Mouse (Mus musculus): ENCODE measurements around the gene Hpcal4.
"Not testable (repeated sequence)": the region's sequence is repeated elsewhere in the genome, so short reads cannot be mapped to it uniquely, and the experiment has no call there.

Gene Hpcal4

DNA sequence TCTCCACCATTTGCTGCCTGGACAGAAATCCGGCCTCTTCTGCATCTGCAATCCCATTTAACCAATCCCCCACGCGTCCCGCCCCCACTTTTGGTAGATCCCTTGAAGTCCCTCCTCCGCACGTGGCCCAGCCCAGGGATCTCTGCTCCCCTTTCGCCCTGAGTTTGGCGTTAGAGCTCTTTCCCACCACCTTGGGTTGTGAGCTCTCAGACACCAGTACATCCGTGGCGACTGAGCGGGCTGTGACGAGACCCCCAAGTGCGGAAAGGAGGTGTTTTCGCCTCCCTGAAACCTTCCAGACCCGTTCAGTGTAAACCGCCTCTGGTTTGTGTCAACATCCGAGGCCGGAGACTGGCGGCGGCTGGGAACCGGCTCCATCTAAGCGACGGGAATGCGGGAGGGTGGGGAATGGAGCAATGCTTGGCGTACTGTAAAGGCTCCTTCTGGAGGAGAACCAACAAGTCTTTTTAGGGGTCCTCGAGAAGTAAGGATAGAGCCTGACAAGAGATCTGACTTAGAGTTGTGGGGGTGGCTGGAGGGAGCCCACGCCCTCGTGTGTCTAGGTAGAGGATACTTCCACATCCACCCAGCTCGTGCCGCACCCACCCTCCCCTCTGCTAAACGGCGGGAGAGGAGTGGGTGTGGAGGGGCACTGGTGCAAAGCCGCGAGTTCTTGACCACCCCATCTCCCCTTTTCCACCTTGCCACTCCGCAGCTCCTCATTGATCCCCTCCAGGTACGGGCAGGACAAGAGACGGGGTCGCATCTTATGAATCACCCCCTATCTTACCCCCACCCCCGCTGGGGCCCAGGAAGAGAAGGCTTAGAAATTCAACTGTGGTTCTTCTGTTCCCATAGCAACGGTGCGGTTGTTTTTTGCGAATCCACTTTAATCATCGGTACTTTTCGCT is at the start of gene Hpcal4:
Hpcal4 (plus strand) TSS at position 900 of the 911 bp plus-strand sequence.
- DNase-seq: peak; percentile 12 to 14

DNA sequence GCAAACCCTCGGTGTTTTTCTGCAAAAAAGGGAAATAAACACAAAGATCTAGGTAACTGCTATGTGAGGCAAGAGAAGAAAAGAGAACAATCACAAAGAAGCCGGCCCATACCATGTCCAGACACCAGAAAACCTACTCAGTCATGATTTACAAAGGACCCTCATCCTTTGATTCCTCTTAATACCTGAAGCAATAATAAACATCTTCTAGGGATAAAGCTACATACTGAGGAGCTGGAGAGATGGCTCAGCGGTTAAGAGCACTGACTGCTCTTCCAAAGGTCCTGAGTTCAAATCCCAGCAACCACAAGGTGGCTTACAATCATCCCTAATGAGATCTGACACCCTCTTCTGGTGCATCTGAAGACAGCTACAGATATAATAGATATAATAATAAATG is 45.5 kb upstream of the Hpcal4 start:
- DNase-seq: no peak

DNA sequence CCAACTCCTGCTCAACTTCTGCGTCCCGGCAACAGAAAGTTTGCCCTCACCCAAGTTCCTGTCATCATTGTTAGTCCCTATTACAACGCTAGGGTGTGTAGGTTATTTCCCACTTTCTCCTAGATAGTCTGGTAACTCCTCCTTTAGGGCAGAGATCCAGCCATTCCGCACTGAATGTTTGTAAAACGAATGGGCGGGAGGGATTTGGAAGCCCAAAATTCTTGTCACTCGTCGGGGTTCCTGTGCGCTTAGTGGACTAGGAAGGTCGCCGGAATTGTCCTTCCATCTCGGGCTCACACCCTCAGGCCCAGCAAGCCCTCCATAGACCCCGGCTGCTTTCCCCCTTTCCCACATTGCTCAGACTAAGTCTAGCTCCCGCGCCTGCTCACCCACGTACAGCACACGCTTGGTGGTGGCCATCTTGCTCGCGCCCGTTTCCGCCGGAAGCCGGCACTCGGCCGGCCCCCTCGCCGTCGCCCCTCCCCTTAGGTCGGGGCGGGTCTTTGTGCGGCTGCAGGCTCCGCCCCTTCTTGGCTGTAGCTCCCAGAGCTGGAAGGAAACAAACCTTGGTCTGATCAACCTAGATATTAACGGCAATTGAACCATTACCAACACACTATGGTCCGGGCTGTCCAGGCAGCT is 43.4 kb upstream of the Hpcal4 start, which contains the start of gene Ppie:
Ppie (minus strand) TSS at position 439 of the 642 bp plus-strand sequence.
- DNase-seq: peak; percentile 79 to 81

DNA sequence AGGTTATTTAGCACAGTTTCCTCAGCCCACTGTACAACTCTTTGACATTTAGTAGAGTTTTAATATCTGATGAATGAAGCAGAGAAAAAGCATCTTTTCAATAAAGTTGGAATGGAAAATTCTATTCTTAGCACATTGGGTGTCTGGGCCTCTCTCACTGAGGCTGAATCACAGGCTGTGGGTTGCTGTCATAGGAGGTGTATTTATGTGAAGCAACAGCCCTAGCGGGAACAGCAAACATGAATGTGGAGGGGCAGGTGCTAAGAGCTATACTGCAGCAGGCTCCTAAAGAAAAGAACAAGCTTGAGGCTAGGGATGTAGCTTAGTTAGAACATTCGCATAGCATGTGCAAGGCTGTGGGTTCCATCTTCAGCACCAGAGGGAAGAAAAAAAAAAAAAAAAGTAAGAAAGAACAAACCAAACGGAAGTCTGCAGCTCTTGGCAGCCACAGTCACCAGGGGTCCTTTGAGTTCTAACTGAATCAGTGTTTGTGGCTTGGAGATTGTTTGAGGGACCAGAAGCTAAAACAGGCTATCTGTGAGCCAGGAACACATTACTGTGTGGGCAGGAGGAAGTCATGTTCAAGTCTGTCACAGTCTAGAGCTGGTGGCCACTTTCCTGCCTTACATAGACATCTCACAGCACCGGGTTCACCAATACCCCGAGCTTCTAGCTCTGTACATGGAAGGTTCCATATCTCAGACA is 35.4 kb upstream of the Hpcal4 start:
- DNase-seq: no peak

DNA sequence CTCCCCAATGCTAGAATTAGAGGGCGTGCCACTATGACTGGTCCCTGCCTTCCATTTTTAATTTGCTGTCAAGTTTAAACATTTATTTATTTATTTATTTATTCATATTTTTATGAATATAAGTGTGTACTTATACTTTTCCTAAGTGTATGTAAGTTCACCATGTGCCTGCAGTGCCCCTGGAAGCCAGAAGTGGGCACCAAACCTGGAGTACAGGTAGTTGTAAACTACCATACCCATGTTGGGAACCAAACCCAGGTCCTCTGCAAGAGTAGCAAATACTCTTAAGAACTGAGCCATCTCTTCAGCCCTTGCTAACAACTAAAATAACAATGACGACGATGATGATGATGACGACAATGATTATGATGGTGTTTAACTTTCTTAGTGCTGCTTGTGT is 31.0 kb upstream of the Hpcal4 start:
- no peak for DNase-seq

DNA sequence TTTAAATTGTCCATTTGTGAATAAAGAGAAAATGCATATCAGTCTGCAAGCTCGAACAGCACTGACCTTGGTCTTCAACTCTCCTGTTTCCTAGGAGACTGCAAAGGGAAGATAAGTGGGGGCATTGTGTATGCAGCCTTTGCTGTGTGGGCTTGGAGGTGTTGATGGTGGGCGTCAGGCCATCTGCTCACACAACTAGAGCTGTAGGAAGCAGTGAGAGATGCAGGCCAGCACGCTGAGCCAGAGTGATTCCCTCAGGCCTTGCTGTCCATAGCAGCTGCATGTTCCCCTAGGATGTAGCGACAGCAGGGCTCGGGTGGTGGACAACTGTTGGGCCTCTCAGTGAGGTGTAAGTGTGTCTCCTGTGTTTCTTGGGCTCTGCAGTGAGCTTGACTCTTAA is 30.1 kb upstream of the Hpcal4 start:
- DNase-seq: no peak

DNA sequence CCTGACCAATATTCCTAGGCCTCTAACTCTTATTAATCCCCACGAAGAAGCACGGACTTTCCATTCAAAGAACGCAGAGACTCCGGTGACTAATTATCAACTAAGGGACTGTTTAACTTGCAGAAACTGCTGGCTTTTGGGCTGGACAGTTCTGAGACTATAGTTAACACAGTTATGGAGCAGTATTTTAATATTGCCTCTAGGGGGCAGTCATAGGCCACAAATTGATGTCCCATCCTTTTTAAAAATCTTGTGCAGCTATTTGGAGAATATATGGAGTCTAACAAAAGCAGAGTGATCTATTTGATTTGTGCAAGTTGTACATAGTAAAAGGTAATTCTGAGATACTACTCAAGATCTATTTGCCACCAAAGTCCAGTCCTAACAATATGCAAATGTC is 28.0 kb upstream of the Hpcal4 start:
- peak; percentile 11 to 17 for DNase-seq

DNA sequence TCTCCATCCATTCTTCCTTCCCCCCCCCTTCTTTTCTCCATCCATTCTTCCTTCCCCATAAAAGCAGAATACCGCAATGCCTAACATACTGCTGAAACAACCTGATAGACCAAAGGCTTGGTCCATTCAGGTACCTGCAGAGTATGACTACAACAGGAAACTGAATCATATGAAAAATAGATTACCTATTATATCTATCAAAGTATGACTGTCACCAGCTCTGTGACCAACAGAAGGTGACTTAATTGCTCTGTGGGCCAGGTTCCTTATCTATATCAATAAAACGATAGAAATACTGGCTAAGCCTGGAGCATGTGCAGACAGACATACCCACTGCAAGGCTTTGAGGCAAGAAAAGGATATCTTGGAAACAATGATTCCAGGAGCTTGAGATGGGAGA is 27.6 kb upstream of the Hpcal4 start:
- DNase-seq: no peak

DNA sequence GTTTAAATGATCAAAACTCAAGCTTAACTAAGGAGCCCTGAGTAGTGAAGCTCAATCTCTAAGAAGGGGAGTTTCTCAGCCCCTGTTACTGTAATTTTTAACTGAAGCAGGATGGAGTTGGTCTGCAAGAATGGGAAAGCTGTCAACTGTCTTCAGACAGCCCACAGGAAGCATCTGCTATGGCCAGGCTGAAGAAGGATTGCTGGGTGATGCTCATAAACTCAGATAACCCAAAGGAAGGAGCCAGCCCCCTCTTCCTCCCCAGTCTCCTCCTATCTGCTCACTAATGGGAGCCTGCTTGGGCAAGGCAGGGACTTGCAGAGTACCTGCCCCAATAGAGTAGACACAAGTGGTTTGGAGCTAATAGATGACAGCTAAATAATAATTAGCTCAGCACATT is 27.2 kb upstream of the Hpcal4 start:
- DNase-seq: no peak

DNA sequence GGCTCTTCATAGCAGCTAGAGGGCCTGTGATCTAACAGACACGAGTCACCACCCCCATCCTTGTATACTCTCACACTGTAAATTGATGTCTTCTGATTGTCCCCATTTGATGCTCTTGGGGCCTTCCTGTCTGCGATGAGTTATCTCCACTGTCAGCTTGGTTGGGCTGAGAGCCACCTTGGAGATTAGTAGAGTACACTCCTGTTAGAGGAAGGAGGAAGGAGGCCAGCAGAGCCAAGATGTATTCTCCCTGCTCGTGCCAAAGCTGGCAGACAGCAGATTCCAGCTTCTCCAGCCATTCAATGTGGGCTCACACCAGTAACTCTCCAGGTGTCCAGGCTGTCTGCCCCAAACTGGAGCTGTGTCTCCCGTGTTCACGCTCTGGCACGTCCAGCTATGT is 22.5 kb upstream of the Hpcal4 start:
- no peak for DNase-seq

DNA sequence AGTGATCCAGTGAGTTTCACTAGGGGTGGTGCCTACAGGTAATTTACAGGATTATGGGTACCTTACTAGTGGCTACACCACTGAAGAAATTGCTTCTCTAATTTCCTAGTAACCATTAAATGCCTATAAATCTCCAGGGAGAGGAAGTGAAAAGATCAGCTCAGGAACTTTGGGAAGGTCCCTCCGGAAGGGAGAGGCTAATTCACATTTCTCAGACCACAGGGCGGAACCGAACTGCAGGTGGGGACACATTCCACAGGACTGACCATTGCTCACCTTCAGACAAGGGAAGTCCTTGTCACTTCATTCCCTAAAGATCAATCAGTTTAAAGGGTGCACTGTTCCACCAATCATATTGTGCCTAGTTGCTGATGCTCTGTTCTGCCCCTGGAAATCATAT is 21.8 kb upstream of the Hpcal4 start:
- not testable (repeated sequence) for DNase-seq

DNA sequence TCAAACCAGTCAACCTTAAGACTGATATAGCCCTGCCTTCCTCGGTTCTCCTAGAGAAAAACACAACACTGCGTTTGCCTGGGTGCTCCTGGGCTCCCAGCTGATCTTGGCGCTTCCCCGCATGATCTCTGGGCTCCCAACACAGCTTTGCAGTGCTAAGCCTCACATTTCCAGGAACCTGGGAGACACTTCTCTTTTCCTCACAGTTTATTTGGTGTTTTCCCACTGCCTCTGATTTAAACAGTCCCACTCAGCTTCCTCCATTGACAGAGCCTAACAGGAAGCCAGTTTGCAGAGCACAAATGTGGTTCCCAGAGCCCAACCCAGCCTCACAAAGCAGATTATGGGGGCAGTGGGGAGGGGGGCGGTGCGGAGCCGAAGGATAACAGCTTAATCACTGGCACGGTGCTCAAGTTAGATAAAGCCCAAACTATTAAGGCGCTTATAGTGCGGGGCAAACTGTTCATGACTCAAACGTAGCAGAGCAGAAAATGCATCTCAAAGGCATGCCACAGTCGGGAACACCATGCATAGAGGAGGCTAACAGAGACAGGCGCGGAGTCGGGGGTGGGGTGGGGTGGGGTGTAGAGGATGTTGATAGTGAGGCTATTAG is 20.6 kb upstream of the Hpcal4 start:
- no peak for DNase-seq

DNA sequence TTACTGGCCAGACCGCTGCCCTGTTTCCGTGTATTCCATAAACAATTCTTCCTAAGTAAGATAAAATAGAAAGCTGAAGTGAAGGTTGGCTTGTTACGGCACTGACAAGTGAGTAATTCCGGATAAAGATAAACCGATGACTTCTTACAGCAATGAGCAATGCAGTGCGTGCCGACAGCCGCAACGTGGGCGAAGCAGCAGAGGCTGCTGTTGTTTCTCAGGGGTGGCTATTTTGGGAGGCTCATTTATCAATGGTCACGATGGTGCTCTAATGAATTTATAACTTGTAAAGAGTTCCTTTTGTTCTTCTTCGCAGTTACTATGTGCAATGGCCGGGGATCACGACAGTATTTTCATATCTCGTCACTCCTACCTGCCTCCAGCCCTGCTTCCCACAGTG is 18.9 kb upstream of the Hpcal4 start:
- DNase-seq: no peak

DNA sequence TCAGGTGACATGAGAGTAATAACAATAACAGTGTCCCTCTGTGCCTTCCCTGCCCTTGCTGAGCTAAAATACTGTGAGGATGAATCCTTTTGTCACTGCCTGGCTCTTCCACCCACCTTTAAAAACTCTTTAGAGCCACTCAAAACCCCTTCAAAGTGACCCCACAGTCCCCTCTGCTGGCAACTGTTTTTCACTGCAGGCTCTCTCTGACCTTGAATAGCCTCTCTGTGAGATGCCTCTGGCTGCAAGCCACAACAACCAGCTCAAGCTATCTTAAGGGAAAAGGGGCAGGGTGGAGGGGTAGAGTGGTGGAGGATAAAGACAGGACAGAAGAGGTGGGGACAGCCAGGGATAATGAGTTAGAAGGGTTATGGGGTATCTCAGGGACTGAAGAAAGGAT is 11.2 kb upstream of the Hpcal4 start:
- DNase-seq: no peak

DNA sequence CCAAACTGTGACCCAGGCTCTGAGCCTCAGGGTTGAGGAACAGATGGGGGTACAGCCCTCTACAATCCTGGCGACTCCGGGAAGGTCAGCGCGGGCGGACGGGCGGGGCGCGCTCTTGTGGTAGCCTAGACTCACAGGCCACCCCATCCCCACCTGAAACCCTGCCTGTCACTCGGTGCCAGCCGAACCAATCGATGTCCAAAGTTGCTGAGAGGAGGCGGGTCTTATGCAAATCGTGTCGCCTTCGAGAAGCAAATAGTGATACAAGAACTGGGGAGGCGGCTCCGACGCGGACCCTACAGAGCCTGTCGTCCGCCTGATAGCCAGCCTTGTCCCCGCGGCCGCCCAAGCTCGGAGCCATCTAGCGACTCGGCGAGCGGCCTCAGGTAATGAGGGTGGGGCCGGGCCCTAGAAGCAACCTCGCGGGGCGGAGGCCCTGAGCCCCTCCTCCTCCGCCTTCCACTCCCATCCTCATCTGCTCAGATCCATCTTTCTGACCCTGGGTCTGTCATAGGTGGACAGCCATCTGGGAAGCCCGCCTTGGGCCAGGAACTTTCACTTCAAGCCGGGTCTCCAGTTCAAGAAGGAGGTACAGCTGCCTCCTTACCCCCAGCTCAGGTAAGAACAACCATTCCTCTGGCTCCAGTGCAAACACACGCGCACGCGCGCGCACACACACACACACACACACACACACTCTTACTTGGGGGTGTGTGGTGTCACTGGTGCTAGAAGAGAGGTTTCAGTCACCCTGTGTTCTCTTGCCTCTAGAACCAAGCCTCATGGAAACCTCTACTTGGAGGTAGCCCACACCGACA is 421 bp downstream of the Hpcal4 start:
- peak; percentile 66 to 69 for DNase-seq

DNA sequence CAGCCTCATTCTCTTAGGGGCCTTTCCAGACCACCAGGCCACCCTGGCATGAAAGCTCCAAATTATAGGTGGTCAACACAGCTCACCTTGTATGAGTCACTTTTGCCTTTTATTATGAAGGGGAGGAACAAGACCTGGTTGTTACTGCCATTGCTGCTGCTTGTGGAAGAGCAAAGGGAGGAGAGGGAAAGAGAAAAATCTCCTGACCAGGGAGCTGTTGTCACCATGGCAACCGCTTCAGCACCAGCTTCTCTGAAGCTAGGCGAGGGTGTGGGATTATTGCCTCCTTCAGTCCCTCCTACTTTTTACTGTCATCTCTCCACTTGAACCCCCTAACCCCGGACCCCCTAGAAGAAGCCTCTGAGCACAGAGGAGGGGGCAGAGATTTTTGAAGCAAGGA is 1.8 kb downstream of the Hpcal4 start:
- no peak for DNase-seq

DNA sequence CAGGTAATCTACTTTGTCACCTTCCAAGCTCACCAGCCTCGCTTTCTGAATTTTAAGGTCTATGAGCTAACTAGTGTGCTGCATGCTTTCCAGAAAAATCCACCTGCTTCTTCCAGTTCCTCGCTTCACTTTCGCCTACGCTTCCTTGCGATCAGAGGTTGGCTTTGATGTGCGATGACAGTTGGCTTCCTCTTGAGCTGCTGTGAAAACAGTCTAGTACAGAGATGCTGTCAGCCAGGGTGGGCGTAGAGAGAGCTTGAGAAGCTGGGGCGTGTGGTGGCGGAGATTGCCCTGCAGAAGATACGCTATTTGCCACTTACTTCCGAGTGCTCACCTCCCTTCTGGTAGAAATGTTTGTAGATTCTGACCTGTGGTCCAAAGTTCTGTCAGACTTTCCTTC is 9.3 kb downstream of the Hpcal4 start:
- DNase-seq: no peak

DNA sequence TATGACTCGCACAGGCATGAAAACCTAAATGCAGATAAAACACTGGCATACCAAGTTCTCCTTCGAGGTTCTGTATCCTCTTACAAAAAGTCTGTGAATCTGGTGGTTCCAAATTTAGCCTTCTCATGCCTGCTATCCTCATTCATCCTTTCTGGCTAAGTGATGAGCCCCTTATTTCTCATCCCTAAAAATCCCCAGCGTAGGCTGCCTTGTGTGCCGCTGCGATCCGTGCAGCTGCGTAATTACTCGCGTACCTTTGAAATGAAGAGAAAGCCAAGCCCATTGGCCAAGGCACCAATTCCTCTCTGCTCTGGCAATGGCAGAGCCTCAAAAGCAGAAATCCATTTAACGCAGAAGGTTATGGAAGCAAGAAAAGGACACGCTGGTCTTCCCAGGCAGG is 10.8 kb downstream of the Hpcal4 start:
- no peak for DNase-seq

DNA sequence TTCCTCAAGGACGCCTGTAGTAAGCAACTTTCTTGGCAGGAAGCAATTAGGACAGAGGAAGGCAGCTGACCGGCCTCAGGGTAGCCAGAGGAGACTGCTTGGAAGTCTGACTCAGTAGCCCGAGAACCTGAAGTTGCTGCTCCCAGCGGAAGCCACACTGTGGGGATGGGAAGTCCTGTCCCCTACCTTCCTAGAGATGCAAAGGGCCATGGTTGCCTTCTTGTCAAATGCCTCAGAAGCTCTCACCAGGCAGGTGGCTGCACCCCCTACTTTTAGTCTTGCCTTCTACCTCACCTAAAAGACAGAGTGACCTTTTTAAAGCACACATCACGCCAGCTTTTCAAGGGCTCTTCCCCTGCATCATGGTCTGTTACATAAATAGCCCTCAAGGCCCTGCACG is 13.7 kb downstream of the Hpcal4 start:
- DNase-seq: no peak

DNA sequence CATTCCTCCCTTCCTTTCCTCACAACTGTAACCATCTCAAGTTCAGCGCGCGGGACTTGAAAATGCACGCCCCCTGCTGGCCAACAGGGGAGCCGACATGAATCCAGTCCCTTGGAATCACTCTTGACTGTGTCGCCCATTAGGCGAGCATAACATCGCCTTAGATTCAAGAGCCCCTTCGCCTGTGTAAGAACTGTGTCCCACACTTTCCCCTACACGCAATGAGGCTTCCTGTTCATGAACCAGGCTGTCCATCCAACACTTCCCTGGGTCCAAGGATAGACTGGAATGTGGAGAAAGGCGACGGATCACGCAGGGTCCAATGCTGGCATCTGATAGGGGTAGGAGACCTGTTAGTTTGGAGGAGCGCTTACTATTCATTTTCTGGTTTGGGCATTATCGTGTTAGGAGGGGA is 17.8 kb downstream of the Hpcal4 start:
- peak; percentile 67 to 74 for DNase-seq

DNA sequence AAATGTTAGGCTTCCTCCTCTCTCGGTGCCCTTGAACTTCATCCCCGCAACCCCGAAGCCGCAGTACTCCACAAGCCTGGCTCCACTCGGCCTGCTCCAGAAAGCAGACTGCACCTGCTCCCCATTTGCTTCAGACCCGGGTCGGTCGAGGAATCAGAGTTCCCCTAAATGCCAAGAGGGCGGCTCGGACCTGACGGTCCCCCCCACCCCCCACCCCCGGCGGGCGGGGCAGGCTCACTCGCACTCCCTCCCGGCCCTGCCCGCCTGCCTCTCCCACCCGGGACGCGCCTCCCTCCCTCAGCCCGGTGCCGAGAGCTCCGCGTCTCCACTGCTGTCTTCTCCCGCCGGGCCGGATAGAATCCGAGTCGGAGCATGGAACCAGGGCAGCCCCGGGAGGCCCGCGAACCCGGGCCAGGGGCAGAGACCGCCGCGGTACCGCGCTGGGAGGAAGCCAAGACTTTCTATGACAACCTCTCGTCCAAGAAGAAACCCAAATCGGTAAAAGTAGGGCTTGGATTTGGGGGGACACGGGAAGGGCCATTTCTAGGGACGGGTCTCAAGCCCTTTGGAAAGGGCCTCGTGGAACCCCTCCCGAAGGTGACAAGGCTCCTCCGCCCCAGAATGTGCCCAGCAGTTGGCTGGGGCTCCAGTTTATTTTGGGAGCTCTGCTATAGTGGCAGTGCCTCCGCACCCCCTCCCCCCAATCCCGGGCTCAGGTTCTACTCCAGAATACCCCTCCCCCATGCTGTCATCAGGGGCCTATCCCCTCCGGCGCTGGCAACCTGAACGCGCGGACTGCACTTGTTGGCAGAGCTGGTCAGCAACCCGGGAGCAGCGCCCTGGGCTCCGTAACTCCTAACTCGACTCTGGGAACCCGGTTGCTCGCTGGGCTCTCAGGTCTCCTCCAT is 18.4 kb downstream of the Hpcal4 start, which contains the start of gene Nt5c1a:
Nt5c1a (plus strand) TSS at position 319 of the 908 bp plus-strand sequence.
- DNase-seq: peak in 1 of 2 experiments; percentile 14
